ENCODE assay signal across 26 mouse cellular contexts in genomic region chr16:29889346-29889745, GRCm38 (mm10).
DNase-seq lines count a peak whose midpoint lies in the region; ATAC-seq lines count a peak whose summit lies in the region.
"Had no signal": no experiment of that assay in that cellular context is flagged by ENCODE, and none has a peak within 500 bp of the region (broad histone marks: within the 10 kb centered on the region; RNA-seq: fewer than 3 reads in every experiment).

No protein-coding gene starts in this region.

- H3K9ac ChIP-seq in forebrain, embryonic 13.5 days, result no peak overlapping the region
- H3K9ac ChIP-seq in limb, embryonic 13.5 days, result no peak overlapping the region
- H3K9ac ChIP-seq: forebrain, embryonic 15.5 days; heart, embryonic 12.5 days; heart, embryonic 15.5 days; hindbrain, embryonic 13.5 days; intestine, embryonic 15.5 days had no signal

- peaks cover 7% of the 10 kb centered on the region; the same call in 1 of the 2 replicates for H3K9me3 ChIP-seq in forebrain, embryonic 10.5 days
- no peaks in the 10 kb centered on the region for H3K9me3 ChIP-seq in forebrain, embryonic 13.5 days (replicated peaks)
- H3K9me3 ChIP-seq in embryonic facial prominence, embryonic 10.5 days, result no peaks in the 10 kb centered on the region
- H3K9me3 ChIP-seq in limb, embryonic 10.5 days (replicated peaks), result no peaks in the 10 kb centered on the region
- no peaks in the 10 kb centered on the region for H3K9me3 ChIP-seq in limb, embryonic 13.5 days
- H3K9me3 ChIP-seq: forebrain, embryonic 15.5 days; G1E; heart, embryonic 12.5 days; heart, embryonic 15.5 days; hindbrain, embryonic 10.5 days; hindbrain, embryonic 13.5 days; intestine, embryonic 15.5 days had no signal

- H3K4me2 ChIP-seq in forebrain, embryonic 13.5 days, result no peak overlapping the region
- H3K4me2 ChIP-seq in limb, embryonic 13.5 days (replicated peaks), result no peak overlapping the region
- H3K4me2 ChIP-seq: forebrain, embryonic 15.5 days; heart, embryonic 12.5 days; heart, embryonic 15.5 days; hindbrain, embryonic 13.5 days; intestine, embryonic 15.5 days had no signal

- no peak overlapping the region for H3K4me3 ChIP-seq in forebrain, embryonic 10.5 days
- no peak overlapping the region for H3K4me3 ChIP-seq in forebrain, embryonic 13.5 days
- H3K4me3 ChIP-seq in embryonic facial prominence, embryonic 10.5 days, result no peak overlapping the region
- H3K4me3 ChIP-seq in limb, embryonic 10.5 days, result no peak overlapping the region
- no peak overlapping the region for H3K4me3 ChIP-seq in limb, embryonic 13.5 days
- H3K4me3 ChIP-seq: forebrain, embryonic 15.5 days; heart, embryonic 12.5 days; heart, embryonic 15.5 days; hindbrain, embryonic 10.5 days; hindbrain, embryonic 13.5 days; intestine, embryonic 15.5 days had no signal

- H3K4me1 ChIP-seq in forebrain, embryonic 10.5 days, result peaks cover 61% of the 10 kb centered on the region
- H3K4me1 ChIP-seq in forebrain, embryonic 13.5 days, result peaks cover 31% of the 10 kb centered on the region
- H3K4me1 ChIP-seq in embryonic facial prominence, embryonic 10.5 days, result peaks cover 54% of the 10 kb centered on the region
- H3K4me1 ChIP-seq in limb, embryonic 10.5 days, result peaks cover 63% of the 10 kb centered on the region
- peaks cover 67% of the 10 kb centered on the region for H3K4me1 ChIP-seq in limb, embryonic 13.5 days

- H3K36me3 ChIP-seq in forebrain, embryonic 10.5 days (replicated peaks), result no peaks in the 10 kb centered on the region
- H3K36me3 ChIP-seq in forebrain, embryonic 13.5 days (ENCODE audit: poor library complexity, severe bottlenecking), result no peaks in the 10 kb centered on the region
- no peaks in the 10 kb centered on the region for H3K36me3 ChIP-seq in embryonic facial prominence, embryonic 10.5 days (replicated peaks)
- H3K36me3 ChIP-seq in limb, embryonic 10.5 days, result no peaks in the 10 kb centered on the region
- no peaks in the 10 kb centered on the region for H3K36me3 ChIP-seq in limb, embryonic 13.5 days
- H3K36me3 ChIP-seq: forebrain, embryonic 15.5 days; G1E; heart, embryonic 12.5 days; heart, embryonic 15.5 days; hindbrain, embryonic 10.5 days; hindbrain, embryonic 13.5 days; intestine, embryonic 15.5 days had no signal

- peak overlapping the region; percentile 62 for H3K27ac ChIP-seq in forebrain, embryonic 10.5 days
- H3K27ac ChIP-seq in forebrain, embryonic 13.5 days, result no peak overlapping the region
- peak overlapping the region; percentile 54 for H3K27ac ChIP-seq in embryonic facial prominence, embryonic 10.5 days (replicated peaks)
- peak overlapping the region; percentile 79 for H3K27ac ChIP-seq in limb, embryonic 10.5 days
- peak overlapping the region; percentile 58; the same call in 1 of the 2 replicates for H3K27ac ChIP-seq in limb, embryonic 13.5 days
- H3K27ac ChIP-seq: forebrain, embryonic 15.5 days; heart, embryonic 15.5 days; hindbrain, embryonic 10.5 days; hindbrain, embryonic 13.5 days; intestine, embryonic 15.5 days had no signal

- ATAC-seq in forebrain, embryonic 13.5 days, result no peak
- no peak for ATAC-seq in limb, embryonic 13.5 days (ENCODE audit: low FRiP score, low read depth)
- ATAC-seq: forebrain, embryonic 15.5 days; hindbrain, embryonic 16.5 days; intestine, embryonic 15.5 days; Patski had no signal

- DNase-seq in forebrain, embryonic 10.5 days (ENCODE audit: extremely low spot score, low spot score), result no peak
- DNase-seq in embryonic facial prominence, embryonic 10.5 days (ENCODE audit: low spot score), result peak; percentile 56
- DNase-seq in limb, embryonic 10.5 days (ENCODE audit: low spot score), result peak; percentile 44
- no peak for DNase-seq in urinary bladder, postnatal 25 days (ENCODE audit: low spot score)
- DNase-seq in cerebellum, postnatal 25 days, result no peak
- DNase-seq: adrenal gland, postnatal 10 days; adrenal gland, postnatal 36 days; B cell, adult 2 months; cerebellum, adult 18-20 months; cerebellum, adult 9-11 months; cerebellum, postnatal 36 days; gastrocnemius, postnatal 25 days; heart, postnatal 10 days; heart, postnatal 36 days had no signal

- 41% methylated on average over 4 of the region's 4 CpGs for WGBS in forebrain, embryonic 10.5 days
- WGBS in forebrain, embryonic 13.5 days, result 34% methylated on average over 4 of the region's 4 CpGs
- WGBS in embryonic facial prominence, embryonic 10.5 days, result 24% methylated on average over 4 of the region's 4 CpGs
- WGBS in limb, embryonic 10.5 days, result 17% methylated on average over 4 of the region's 4 CpGs
- WGBS in limb, embryonic 13.5 days, result 17% methylated on average over 4 of the region's 4 CpGs

- H3K27me3 ChIP-seq in forebrain, embryonic 10.5 days (ENCODE audit: poor library complexity, severe bottlenecking), result peaks cover 61% of the 10 kb centered on the region
- peaks cover 10% of the 10 kb centered on the region; the same call in 1 of the 2 replicates for H3K27me3 ChIP-seq in forebrain, embryonic 13.5 days
- peaks cover 47% of the 10 kb centered on the region for H3K27me3 ChIP-seq in embryonic facial prominence, embryonic 10.5 days (replicated peaks; ENCODE audit: low read depth, poor library complexity, severe bottlenecking)
- H3K27me3 ChIP-seq in limb, embryonic 10.5 days (ENCODE audit: low read depth, poor library complexity, severe bottlenecking), result 0 out of 2 replicates have a peak, but pooled peaks cover 7% of the 10 kb centered on the region
- no peaks in the 10 kb centered on the region for H3K27me3 ChIP-seq in limb, embryonic 13.5 days
- H3K27me3 ChIP-seq: CH12.LX; forebrain, embryonic 15.5 days; heart, embryonic 12.5 days; heart, embryonic 15.5 days; intestine, embryonic 15.5 days; Patski had no signal

Comparison
In these comparisons a context has a peak if more than half of its experiments do, and no peak if none do; other contexts are left out.
1. DNase-seq: peak in embryonic facial prominence, embryonic 10.5 days (single experiment) and limb, embryonic 10.5 days (single experiment); none in forebrain, embryonic 10.5 days (single experiment), urinary bladder, postnatal 25 days (single experiment) and cerebellum, postnatal 25 days (0 of 2).